Mouse (Mus musculus): ENCODE measurements around the gene Rapgef1. TPM values are rescaled to one million over a fixed set of nuclear protein-coding genes. Genes with fewer than 3 reads are reported as not detected.

The Rapgef1 gene
- polyA plus RNA-seq, 1 experiment: 132 TPM

DNA sequence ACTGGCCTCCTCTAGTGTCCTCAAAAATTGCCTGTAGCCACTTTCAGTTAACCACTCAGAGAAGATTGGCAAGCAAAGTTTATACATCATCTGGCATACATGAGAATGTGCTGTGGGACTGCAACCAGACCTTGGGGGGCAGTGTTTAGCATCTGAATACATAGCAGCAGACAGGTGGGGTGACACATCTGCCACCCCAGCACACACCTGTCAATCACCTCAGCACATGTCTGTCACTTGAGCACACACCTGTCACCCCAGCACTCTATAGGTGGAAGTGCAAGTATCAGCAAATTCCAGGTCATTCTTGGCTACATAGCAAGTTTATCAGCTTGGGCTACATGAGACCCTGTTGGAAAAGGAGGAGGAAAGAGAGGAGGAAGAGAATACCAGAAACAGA is 136.2 kb downstream of the Rapgef1 start:
- H3K36me3 ChIP-seq (ENCODE audit: control insufficient read depth, insufficient read depth, low read length): no peaks in the 10 kb centered on the region
- no peaks in the 10 kb centered on the region for H3K4me1 ChIP-seq (replicated peaks; ENCODE audit: control insufficient read depth, insufficient read depth, low read length)
- H3K4me3 ChIP-seq (ENCODE audit: control insufficient read depth, insufficient read depth, low read length): no peak overlapping the region
- no peak for DNase-seq
- no peak for TF ChIP-seq CTCF (IDR thresholded peaks at IDR 0.05; ENCODE audit: borderline replicate concordance, control insufficient read depth, extremely low read depth, insufficient read depth, low read length, poor library complexity)
- no peak for TF ChIP-seq POLR2A (IDR thresholded peaks at IDR 0.05; ENCODE audit: control insufficient read depth, extremely low read depth, insufficient read depth, low read length, poor library complexity)
- H3K27me3 ChIP-seq (ENCODE audit: control insufficient read depth, insufficient read depth, low read length): peaks cover 4% of the 10 kb centered on the region; the same call in 1 of the 2 replicates
- no peak overlapping the region for H3K27ac ChIP-seq (ENCODE audit: control insufficient read depth, insufficient read depth, low read length)

DNA sequence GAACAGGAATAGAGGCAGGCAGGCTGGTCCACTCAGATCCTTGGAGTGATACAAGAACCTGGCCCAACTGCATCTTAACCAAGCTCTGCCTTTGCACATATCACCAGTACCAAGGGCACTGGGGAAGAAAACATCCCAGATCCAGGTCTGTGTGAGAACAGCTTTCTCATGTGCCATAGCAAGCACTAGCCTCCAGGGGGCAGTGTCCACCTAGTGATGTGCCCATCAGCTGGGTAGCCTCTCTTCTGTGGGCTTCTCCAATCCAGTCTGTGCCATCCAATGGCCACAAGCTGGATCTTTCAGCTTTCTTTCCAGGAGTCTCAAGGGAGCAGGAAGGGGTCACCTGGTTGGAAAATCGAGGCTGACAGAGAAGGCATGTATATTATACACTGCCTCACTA is 145.3 kb downstream of the Rapgef1 start:
- Histone ChIP-seq H3K36me3 (ENCODE audit: control insufficient read depth, insufficient read depth, low read length) (no peaks in the 10 kb centered on the region), H3K4me3 (ENCODE audit: control insufficient read depth, insufficient read depth, low read length) (no peak overlapping the region), H3K4me1 (replicated peaks; ENCODE audit: control insufficient read depth, insufficient read depth, low read length) (no peaks in the 10 kb centered on the region), H3K27ac (ENCODE audit: control insufficient read depth, insufficient read depth, low read length) (no peak overlapping the region), H3K27me3 (ENCODE audit: control insufficient read depth, insufficient read depth, low read length) (no peaks in the 10 kb centered on the region)
- TF ChIP-seq CTCF (IDR thresholded peaks at IDR 0.05; ENCODE audit: borderline replicate concordance, control insufficient read depth, extremely low read depth, insufficient read depth, low read length, poor library complexity) (peak; percentile 77; the same call in 1 of the 2 replicates), POLR2A (IDR thresholded peaks at IDR 0.05; ENCODE audit: control insufficient read depth, extremely low read depth, insufficient read depth, low read length, poor library complexity) (no peak)
- WGBS: 0% methylated on average over 1 of the region's 1 CpGs
- DNase-seq: peak; percentile 56

DNA sequence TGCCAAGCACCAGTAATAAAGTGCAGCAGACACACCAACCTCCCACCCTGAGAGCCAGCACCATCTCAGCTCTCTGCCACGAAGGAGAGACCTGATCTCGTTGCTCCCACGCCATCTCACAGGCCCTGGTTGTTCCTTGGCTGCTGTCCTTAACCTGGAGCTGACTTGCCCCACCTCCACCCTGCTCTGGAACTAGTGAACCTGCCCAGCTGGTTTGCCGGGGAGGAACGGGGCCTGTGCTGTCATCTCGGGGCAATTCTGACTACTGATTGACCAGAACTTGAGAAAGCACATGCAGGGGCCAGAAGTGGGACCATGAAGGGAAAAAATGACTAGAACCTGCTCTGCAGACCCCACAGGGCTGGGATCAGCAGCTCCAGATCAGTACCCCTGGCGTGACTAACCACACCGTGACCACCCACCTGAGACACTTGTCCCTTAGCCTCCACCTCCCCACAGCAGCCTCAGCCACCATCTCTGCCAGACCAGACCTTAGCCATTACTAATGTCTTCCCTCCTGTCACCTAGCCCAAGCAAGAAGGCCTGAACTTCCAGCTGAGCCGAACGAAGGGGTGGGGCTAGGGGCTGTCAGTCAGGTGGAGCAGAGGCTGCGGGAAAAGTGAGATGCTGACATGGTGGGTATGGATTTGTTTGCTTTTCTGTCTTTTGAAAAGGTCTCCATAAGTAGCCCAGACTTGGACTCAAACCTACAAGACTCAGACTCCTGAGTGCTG is 148.6 kb downstream of the Rapgef1 start:
- no peak overlapping the region for H3K27ac ChIP-seq (ENCODE audit: control insufficient read depth, insufficient read depth, low read length)

DNA sequence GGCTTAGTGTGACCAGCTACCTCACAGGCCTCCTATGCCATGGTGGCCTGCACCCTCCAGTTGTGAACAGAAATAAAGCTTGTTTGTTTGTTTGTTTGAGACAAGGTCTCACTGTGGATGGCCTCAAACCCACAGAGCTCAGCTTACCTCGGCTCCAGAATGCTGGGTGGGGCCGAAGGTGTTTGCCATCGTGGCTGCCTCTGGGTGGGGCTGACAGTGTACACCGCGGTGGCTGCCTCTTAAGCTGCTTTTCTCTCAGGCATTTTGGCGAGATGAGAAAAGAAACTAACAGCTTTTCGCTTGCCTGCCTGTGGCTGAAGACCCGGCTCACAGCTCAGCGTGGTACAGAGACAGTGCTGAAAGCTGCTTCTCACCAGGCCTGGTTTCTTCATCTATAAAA is 149.4 kb downstream of the Rapgef1 start:
- Histone ChIP-seq H3K4me3 (ENCODE audit: control insufficient read depth, insufficient read depth, low read length) (no peak overlapping the region), H3K27ac (ENCODE audit: control insufficient read depth, insufficient read depth, low read length) (no peak overlapping the region), H3K27me3 (ENCODE audit: control insufficient read depth, insufficient read depth, low read length) (no peaks in the 10 kb centered on the region; the same call in 1 of the 2 replicates), H3K4me1 (replicated peaks; ENCODE audit: control insufficient read depth, insufficient read depth, low read length) (no peaks in the 10 kb centered on the region), H3K36me3 (ENCODE audit: control insufficient read depth, insufficient read depth, low read length) (no peaks in the 10 kb centered on the region)
- TF ChIP-seq POLR2A (IDR thresholded peaks at IDR 0.05; ENCODE audit: control insufficient read depth, extremely low read depth, insufficient read depth, low read length, poor library complexity): no peak
- no peak for TF ChIP-seq CTCF (IDR thresholded peaks at IDR 0.05; ENCODE audit: borderline replicate concordance, control insufficient read depth, extremely low read depth, insufficient read depth, low read length, poor library complexity)
- DNase-seq: no peak
- WGBS: 77% methylated on average over 9 of the region's 9 CpGs

More for the DNA sequence above, 148.6 kb downstream of the Rapgef1 start:
- TF ChIP-seq POLR2A (IDR thresholded peaks at IDR 0.05; ENCODE audit: control insufficient read depth, extremely low read depth, insufficient read depth, low read length, poor library complexity): no peak
- no peak for TF ChIP-seq CTCF (IDR thresholded peaks at IDR 0.05; ENCODE audit: borderline replicate concordance, control insufficient read depth, extremely low read depth, insufficient read depth, low read length, poor library complexity)
- 83% methylated on average over 11 of the region's 11 CpGs for WGBS
- no peaks in the 10 kb centered on the region for H3K4me1 ChIP-seq (replicated peaks; ENCODE audit: control insufficient read depth, insufficient read depth, low read length)
- DNase-seq: no peak
- no peaks in the 10 kb centered on the region for H3K36me3 ChIP-seq (ENCODE audit: control insufficient read depth, insufficient read depth, low read length)
- H3K4me3 ChIP-seq (ENCODE audit: control insufficient read depth, insufficient read depth, low read length): no peak overlapping the region
- no peaks in the 10 kb centered on the region; the same call in 1 of the 2 replicates for H3K27me3 ChIP-seq (ENCODE audit: control insufficient read depth, insufficient read depth, low read length)

DNA sequence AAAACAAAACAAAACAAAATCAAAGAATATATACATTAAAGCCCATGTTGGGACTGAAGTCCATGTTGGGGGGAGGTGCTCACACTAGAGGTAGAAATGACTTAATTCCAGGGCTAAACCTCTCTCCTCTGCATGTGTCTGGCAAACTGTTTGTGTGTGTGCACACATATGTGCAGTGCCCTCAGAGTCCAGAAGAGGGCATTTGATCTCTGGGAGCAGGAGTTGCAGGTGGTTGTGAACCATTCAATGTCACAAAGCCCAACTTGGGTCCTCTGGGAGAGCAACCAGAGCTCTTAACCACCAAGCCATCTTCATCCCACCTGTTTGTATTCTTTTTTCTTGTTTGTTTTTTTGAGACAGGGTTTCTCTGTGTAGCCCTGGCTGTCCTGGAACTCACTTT is 150.6 kb downstream of the Rapgef1 start:
- Histone ChIP-seq H3K36me3 (ENCODE audit: control insufficient read depth, insufficient read depth, low read length) (no peaks in the 10 kb centered on the region), H3K4me1 (replicated peaks; ENCODE audit: control insufficient read depth, insufficient read depth, low read length) (no peaks in the 10 kb centered on the region), H3K4me3 (ENCODE audit: control insufficient read depth, insufficient read depth, low read length) (no peak overlapping the region), H3K27me3 (ENCODE audit: control insufficient read depth, insufficient read depth, low read length) (no peaks in the 10 kb centered on the region; the same call in 1 of the 2 replicates), H3K27ac (ENCODE audit: control insufficient read depth, insufficient read depth, low read length) (no peak overlapping the region)
- no peak for TF ChIP-seq CTCF (IDR thresholded peaks at IDR 0.05; ENCODE audit: borderline replicate concordance, control insufficient read depth, extremely low read depth, insufficient read depth, low read length, poor library complexity)
- TF ChIP-seq POLR2A (IDR thresholded peaks at IDR 0.05; ENCODE audit: control insufficient read depth, extremely low read depth, insufficient read depth, low read length, poor library complexity): no peak
- DNase-seq: no peak

DNA sequence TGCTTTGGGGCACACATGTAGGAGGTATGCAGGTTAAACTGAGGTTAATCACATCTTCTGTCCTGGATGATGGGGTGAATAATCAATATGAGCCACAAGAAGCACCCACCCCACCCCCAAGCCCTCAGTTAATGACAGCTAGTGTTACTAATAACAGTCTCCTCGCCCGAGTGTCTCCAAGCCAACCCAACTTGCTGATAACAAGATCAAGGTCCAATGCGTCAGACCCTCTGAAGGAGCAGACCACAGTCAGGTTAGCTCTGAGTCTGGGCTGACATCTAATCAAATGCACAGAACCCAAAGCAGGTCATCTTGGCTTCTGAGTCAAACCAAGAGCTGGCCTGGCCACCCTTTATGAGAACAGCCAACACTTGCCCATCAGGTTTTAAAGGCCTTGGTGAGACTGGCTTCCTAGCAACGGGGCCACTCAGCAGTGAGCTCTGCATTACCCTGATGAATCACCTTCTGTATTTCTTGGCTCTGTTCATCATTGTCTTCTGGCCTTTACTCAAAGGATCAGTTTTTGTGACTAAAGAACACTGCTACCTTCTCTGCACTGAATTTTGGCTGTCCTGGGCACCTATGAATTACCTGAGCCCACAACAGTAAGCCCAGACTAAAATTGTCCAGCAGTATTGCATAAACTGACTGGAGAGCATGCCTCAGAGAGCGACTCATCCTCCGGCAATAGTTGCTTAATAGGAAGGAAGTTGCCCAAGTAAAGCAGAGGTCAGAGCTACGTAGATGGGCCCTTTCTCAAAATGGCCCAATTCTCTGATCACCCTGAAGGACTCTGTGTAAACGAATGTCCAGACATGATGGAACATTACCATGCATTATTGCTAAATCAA is 152.3 kb downstream of the Rapgef1 start:
- WGBS: 85% methylated on average over 8 of the region's 8 CpGs
- DNase-seq: no peak

More for the DNA sequence above, 152.3 kb downstream of the Rapgef1 start:
- H3K27me3 ChIP-seq (ENCODE audit: control insufficient read depth, insufficient read depth, low read length): no peaks in the 10 kb centered on the region; the same call in 1 of the 2 replicates
- TF ChIP-seq POLR2A (IDR thresholded peaks at IDR 0.05; ENCODE audit: control insufficient read depth, extremely low read depth, insufficient read depth, low read length, poor library complexity) (no peak), CTCF (IDR thresholded peaks at IDR 0.05; ENCODE audit: borderline replicate concordance, control insufficient read depth, extremely low read depth, insufficient read depth, low read length, poor library complexity) (no peak)
- H3K4me3 ChIP-seq (ENCODE audit: control insufficient read depth, insufficient read depth, low read length): no peak overlapping the region
- no peak overlapping the region for H3K27ac ChIP-seq (ENCODE audit: control insufficient read depth, insufficient read depth, low read length)
- H3K36me3 ChIP-seq (ENCODE audit: control insufficient read depth, insufficient read depth, low read length): peaks cover 4% of the 10 kb centered on the region; the same call in 1 of the 2 replicates
- no peaks in the 10 kb centered on the region for H3K4me1 ChIP-seq (replicated peaks; ENCODE audit: control insufficient read depth, insufficient read depth, low read length)

Data from thymus, adult 2 months (tissue).